Mouse (Mus musculus): Measurements from ENCODE around the gene Maneal. TPM values are rescaled to one million over a fixed set of nuclear protein-coding genes. Genes with fewer than 3 reads are reported as not detected.

Maneal gene
- polyA plus RNA-seq, 1 experiment from 2014 or later: 0.42 TPM

DNA sequence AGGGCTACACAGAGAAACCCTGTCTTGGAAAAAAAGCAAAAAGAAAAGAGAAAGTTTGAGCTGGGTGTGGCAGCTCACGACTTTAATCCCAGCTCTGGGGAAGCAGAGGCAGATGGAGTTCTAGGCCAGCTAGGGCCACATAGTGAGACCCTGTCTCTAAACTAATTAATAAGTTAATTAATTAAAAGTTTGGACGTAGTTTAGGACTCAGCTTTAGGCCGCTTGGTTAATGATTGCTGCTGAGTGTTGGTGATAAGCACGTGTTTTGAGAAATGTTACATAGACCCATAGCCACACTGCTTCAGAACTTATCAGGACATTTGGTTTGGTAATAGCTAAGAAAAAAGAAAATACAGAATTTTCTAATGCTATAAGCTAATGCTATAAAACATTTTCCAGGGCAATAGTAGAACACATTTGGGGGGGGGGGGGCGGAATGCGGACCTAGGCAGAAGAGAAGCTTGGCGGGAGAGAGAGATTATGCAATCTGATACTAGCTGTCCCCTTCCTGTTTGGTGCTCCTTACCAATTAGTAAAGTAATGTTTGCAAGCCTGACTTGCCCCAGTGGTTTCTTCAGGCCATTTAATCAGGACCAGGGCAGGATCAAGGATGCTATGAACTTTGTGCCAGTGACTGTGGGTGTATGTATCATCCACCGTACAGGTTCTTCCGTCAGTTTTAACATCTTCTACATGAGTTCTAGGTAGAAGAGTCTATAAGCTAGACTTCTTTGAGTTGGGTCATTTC lies 52.7 kb downstream of the Maneal start:
- Histone ChIP-seq H3K36me3 (peaks cover 18% of the 10 kb centered on the region), H3K4me1 (no peaks in the 10 kb centered on the region), H3K9me3 (no peaks in the 10 kb centered on the region), H3K27me3 (no peaks in the 10 kb centered on the region), H3K27ac (no peak overlapping the region), H3K9ac (no peak overlapping the region), H3K4me2 (no peak overlapping the region), H3K4me3 (no peak overlapping the region)
- ATAC-seq (ENCODE audit: borderline replicate concordance, extremely low read depth, low FRiP score, low TSS enrichment): no peak
- WGBS: 71% methylated on average over 9 of the region's 9 CpGs

DNA sequence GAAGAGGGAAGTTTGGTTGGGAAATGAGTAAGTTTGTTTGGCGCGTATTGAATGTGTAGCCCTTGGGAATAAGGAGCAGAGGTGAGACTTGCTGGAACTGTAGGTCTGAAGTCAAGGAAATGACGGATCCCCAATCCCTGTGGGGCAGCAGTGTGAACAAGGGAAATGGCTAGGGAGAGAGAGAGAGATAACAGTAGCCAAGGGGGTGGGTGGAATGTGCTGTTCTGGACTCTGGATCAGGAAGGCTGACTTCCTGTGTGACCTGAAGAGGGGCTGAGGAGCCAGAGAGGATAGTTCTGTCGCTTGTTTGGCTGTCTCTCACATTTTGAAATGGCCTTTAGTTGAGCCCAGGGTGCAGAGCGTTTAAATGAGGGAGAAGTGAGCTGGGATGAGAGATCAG lies 53.5 kb downstream of the Maneal start:
- Histone ChIP-seq H3K9ac (no peak overlapping the region), H3K27ac (no peak overlapping the region), H3K36me3 (peaks cover 17% of the 10 kb centered on the region), H3K4me1 (peaks cover 2% of the 10 kb centered on the region), H3K4me2 (no peak overlapping the region), H3K4me3 (no peak overlapping the region), H3K27me3 (no peaks in the 10 kb centered on the region), H3K9me3 (no peaks in the 10 kb centered on the region)
- ATAC-seq (ENCODE audit: borderline replicate concordance, extremely low read depth, low FRiP score, low TSS enrichment): no peak
- 66% methylated on average over 5 of the region's 5 CpGs for WGBS

Other genes starting within 250 kb of the Maneal start
- 0.06 and 0.14 TPM in 2 replicates for gene Pou3f1, start 205.4 kb downstream of the Maneal start, polyA plus RNA-seq (2015; fragmentation: Nextera tagmentation; extraction: Ambion mirVana)
- 57.7 and 60.8 TPM in 2 replicates for gene Utp11, start 168.6 kb downstream of the Maneal start, polyA plus RNA-seq (2015; fragmentation: Nextera tagmentation; extraction: Ambion mirVana)
- gene Fhl3, start 161.5 kb downstream of the Maneal start, polyA plus RNA-seq (2015; fragmentation: Nextera tagmentation; extraction: Ambion mirVana): 5.3 and 9.3 TPM in 2 replicates
- 148 and 151 TPM in 2 replicates for gene Sf3a3, start 147.4 kb downstream of the Maneal start, polyA plus RNA-seq (2015; fragmentation: Nextera tagmentation; extraction: Ambion mirVana)
- gene Inpp5b, start 120.3 kb downstream of the Maneal start, polyA plus RNA-seq (2015; fragmentation: Nextera tagmentation; extraction: Ambion mirVana): 28.2 and 35.5 TPM in 2 replicates
- 12.8 and 13.2 TPM in 2 replicates for gene Mtf1, start 60.1 kb downstream of the Maneal start, polyA plus RNA-seq (2015; fragmentation: Nextera tagmentation; extraction: Ambion mirVana)
- gene Yrdc, start 11.5 kb downstream of the Maneal start, polyA plus RNA-seq (2015; fragmentation: Nextera tagmentation; extraction: Ambion mirVana): 36.1 and 40.5 TPM in 2 replicates
- 58.2 and 59.0 TPM in 2 replicates for gene 1110065P20Rik, start 11.0 kb downstream of the Maneal start, polyA plus RNA-seq (2015; fragmentation: Nextera tagmentation; extraction: Ambion mirVana)
- gene Epha10, start 18.7 kb upstream of the Maneal start, polyA plus RNA-seq (2015; fragmentation: Nextera tagmentation; extraction: Ambion mirVana): not detected in 2 replicates
- 11.9 and 13.1 TPM in 2 replicates for gene 9930104L06Rik, start 74.9 kb upstream of the Maneal start, polyA plus RNA-seq (2015; fragmentation: Nextera tagmentation; extraction: Ambion mirVana)
- 154 and 166 TPM in 2 replicates for gene Cdca8, start 77.1 kb upstream of the Maneal start, polyA plus RNA-seq (2015; fragmentation: Nextera tagmentation; extraction: Ambion mirVana)
- 7.4 and 9.5 TPM in 2 replicates for gene Rspo1, start 124.3 kb upstream of the Maneal start, polyA plus RNA-seq (2015; fragmentation: Nextera tagmentation; extraction: Ambion mirVana)
- gene Gnl2, start 154.4 kb upstream of the Maneal start, polyA plus RNA-seq (2015; fragmentation: Nextera tagmentation; extraction: Ambion mirVana): 70.9 and 78.3 TPM in 2 replicates
- 1.7 and 2.0 TPM in 2 replicates for gene Dnali1, start 203.5 kb upstream of the Maneal start, polyA plus RNA-seq (2015; fragmentation: Nextera tagmentation; extraction: Ambion mirVana)
- 31.0 and 32.9 TPM in 2 replicates for gene Snip1, start 204.5 kb upstream of the Maneal start, polyA plus RNA-seq (2015; fragmentation: Nextera tagmentation; extraction: Ambion mirVana)
- 52.3 and 53.4 TPM in 2 replicates for gene Meaf6, start 223.0 kb upstream of the Maneal start, polyA plus RNA-seq (2015; fragmentation: Nextera tagmentation; extraction: Ambion mirVana)

Data from lung, embryonic 15.5 days (tissue).